Mouse (Mus musculus): ENCODE measurements around the gene Alg14.

Alg14 gene

DNA sequence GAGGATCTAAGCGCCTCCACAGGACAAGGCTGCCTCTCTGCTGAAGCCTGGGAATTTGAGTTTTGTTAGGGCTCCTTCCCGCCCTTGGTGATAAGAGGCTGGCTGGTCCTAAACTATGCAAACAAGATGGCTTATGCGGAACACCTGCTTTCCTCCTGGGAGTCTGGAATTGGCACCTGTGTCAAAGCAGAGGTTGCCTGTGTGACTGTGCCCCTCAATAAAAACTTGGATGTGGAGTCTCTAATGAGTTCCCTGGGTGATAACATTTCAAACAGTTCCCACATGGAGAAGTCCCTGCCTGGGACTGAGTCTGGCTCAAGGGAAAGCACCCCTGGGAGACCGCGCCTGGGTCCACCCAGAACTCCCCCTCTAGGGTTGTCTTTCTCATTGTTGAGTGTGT lies 113.5 kb downstream of the Alg14 start:
- DNase-seq (ENCODE audit: low read depth, low spot score): no peak

DNA sequence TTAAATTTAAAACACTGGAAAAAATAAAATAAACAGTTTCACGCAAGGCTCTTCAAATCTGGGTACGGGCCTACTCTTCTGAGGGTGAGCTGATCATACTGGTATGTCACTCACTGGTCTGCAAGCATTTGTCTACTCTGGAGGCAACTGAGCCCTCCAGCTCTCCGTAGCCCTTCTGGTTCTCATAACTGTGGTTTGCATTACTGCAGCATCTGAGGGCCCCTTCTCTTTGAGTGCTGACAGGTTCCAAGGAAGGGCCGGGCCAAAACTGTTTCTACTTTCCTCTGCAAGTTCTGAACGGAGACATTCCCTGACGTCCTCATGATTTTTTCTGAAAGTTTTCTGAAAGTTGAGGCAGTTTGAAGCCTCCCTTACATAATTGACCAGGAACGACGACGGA lies 115.8 kb downstream of the Alg14 start:
- DNase-seq (ENCODE audit: low read depth, low spot score): no peak

DNA sequence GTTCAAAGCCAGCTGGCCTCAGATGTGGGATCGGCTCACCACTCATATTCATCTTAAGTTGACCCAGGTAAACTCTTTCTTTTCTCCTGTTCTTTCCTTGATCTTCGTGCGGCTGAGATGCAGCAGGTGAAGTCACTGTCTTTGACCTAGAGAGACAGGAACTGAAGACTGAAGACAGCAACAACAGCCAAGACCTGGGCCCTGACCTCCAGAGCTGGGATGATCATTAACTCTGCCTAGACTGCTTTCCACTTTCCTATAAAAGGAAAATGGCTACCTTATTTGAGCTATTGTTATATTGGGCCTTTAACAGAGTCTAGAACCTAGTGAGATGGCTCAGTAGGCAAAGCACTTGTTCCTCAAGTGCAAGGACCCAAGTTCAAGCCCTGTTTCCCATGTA lies 116.8 kb downstream of the Alg14 start:
- no peak for DNase-seq (ENCODE audit: low read depth, low spot score)

DNA sequence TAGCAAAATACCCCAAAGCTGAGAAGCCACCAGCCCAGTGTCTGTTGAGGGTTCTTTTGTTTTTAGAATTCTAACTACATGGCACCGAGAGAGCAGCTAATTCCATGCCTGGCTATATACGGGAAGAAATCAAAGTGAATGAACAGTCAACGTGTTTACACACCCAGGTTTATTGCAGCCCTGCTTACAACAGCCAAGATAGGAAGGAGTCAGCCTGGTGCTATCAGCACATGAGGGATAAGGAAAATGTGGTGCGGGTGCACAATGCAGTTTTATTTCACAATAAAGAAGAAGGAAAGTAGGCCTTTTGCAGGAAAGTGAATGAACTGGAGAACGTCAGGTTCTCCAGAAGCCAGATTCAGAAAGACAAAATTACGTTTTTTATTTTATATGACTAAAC lies 119.9 kb downstream of the Alg14 start:
- no peak for DNase-seq (ENCODE audit: low read depth, low spot score)
